Mouse (Mus musculus) neural tube, embryonic 11.5 days (tissue): Measurements from ENCODE around the gene Foxd1. TPM values are rescaled to one million over a fixed set of nuclear protein-coding genes. Genes with fewer than 3 reads are reported as not detected.

Experiments used
- ATAC-seq: fragments of 200-750 bp; cut with Nextera tagmentation; 2 replicates; pipeline ENCODE4 v1.8.0; 2017; ENCODE audit warnings: moderate number of reproducible peaks, mild to moderate bottlenecking, moderate TSS enrichment, moderate library complexity; ENCODE audit not compliant: insufficient read depth, low FRiP score, low TSS enrichment
- DNase-seq: peaks from one replicate; pipeline ENCODE4 v3.0.0-alpha.2; 2015; ENCODE audit warnings: low spot score
- H3K27ac ChIP-seq: fragments of 300-500 bp; sonication (generic); 2 replicates; pipeline ENCODE4 v1.5.1; 2014; ENCODE audit warnings: low read depth, mild to moderate bottlenecking, low read length
- H3K27me3 ChIP-seq: fragments of 300-500 bp; sonication (generic); 2 replicates; pipeline ENCODE4 v1.6.1; 2014; ENCODE audit warnings: mild to moderate bottlenecking, low read length, mixed read lengths; ENCODE audit not compliant: control insufficient read depth, insufficient read depth
- H3K36me3 ChIP-seq: fragments of 300-500 bp; sonication (generic); 2 replicates; pipeline ENCODE4 v1.6.1; 2014; ENCODE audit warnings: mild to moderate bottlenecking, low read length, moderate library complexity, mixed read lengths; ENCODE audit not compliant: control insufficient read depth, insufficient read depth
- H3K4me1 ChIP-seq: fragments of 300-500 bp; sonication (generic); 2 replicates; pipeline ENCODE4 v1.6.1; 2014; ENCODE audit warnings: low read length, mixed read lengths; ENCODE audit not compliant: control insufficient read depth, insufficient read depth
- H3K4me2 ChIP-seq: fragments of 300-500 bp; sonication (generic); 2 replicates; pipeline ENCODE4 v1.6.1; 2014; ENCODE audit warnings: low read depth, mild to moderate bottlenecking, moderate library complexity
- H3K4me3 ChIP-seq: fragments of 300-500 bp; sonication (generic); 2 replicates; pipeline ENCODE4 v1.5.1; 2014; ENCODE audit warnings: low read depth, low read length
- H3K9ac ChIP-seq: fragments of 300-500 bp; sonication (generic); 2 replicates; pipeline ENCODE4 v1.6.1; 2014; ENCODE audit warnings: mild to moderate bottlenecking, low read length
- H3K9me3 ChIP-seq: fragments of 300-500 bp; sonication (generic); 2 replicates; pipeline ENCODE4 v1.6.1; 2016; ENCODE audit warnings: low read length; ENCODE audit not compliant: control insufficient read depth
- WGBS: fragments of 180-500 bp; shearing (Covaris S2); extraction: QIAGEN DNeasy Blood & Tissue Kit; methylation state at CpG from one replicate; pipeline ENCODE4 v1.1.7; 2014; 5-methylcytosine and 5-hydroxymethylcytosine counted together
- polyA plus RNA-seq: library from polyadenylated mRNA; unstranded; fragments of >200 nt; fragmentation: Nextera tagmentation; extraction: Ambion mirVana; gene quantifications from 2 replicates; pipeline ENCODE4 v1.2.1, GENCODE M21; 2014

The Foxd1 gene
- polyA plus RNA-seq, 1 experiment from 2014 or later, result 5.5 TPM

DNA sequence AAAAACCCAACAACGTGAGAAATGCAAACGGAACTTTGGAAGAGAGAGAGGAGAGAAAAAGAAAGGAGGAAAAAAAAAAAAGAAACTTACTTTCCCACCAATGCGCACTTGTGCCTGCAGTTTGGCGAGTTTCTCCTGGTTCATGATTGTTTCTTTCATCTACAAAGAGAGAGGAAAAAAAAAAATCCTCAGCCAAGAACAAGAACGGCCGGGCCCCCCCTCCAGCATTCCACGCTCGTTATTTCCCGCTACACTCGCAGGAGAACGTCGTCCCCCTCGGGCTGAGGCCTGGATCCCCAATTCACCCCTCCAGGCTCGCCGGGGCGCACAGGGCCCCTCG, 37.9 kb upstream of the Foxd1 start:
- Histone ChIP-seq H3K4me3 (peak overlapping the region; percentile 100), H3K27ac (peak overlapping the region; percentile 84), H3K4me2 (peak overlapping the region; percentile 72), H3K36me3 (peaks cover 7% of the 10 kb centered on the region), H3K4me1 (peaks cover 4% of the 10 kb centered on the region; the same call in 1 of the 2 replicates), H3K9ac (peak overlapping the region; percentile 98), H3K27me3 (no peaks in the 10 kb centered on the region), H3K9me3 (no peaks in the 10 kb centered on the region)
- DNase-seq, result no peak
- ATAC-seq, result no peak
- under 1% methylated on average over 17 of the region's 17 CpGs for WGBS

DNA sequence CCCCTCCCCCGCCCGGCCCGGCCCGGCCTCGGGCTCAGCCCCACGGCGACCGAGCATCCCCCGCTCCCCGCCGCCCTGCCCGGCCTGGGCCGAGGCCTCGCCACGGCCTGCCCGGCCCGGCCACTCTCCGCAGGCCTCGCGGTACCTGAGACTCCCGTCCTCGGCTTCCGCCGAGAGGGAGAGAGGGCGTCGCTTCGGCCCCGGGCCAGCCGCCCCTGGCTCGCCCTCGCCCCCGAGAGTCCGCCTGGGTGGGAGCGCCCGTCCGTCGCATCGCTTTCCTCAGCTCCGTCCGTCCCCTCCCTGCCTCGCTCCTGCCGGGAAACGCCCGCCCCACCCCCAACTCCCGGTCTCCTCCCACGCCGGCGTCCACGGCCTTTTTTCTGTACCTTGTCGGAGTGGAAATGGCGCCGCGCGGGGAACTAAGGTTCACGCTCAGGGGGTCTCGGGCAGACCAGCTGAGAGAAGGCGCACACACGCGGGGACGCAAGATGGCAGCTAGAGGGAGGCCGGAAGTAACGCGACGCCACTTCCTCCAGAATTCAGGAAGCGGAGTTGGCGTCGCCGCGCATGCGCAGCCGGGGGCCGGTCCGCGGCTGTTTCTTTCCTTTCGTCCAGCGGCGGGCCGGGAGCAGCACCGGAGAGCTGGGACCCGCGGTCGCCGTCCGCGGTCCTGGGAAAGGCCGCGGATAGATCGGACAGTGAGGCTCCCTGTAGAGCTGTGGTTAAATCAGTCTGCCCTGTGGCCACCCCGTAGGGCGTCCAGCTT, 37.4 kb upstream of the Foxd1 start, which contains the start of gene Btf3:
Gene Btf3, minus strand, starts transcription at position 527 of the 766 bp plus-strand sequence.
- H3K9ac ChIP-seq, result peak within 1 kb of the TSS; percentile 98
- H3K4me2 ChIP-seq, result peak within 1 kb of the TSS; percentile 72
- no peaks in the 10 kb centered on the region for H3K27me3 ChIP-seq
- peaks cover 4% of the 10 kb centered on the region; the same call in 1 of the 2 replicates for H3K4me1 ChIP-seq
- peak; percentile 96 for DNase-seq
- H3K4me3 ChIP-seq, result peak within 1 kb of the TSS; percentile 100
- no peaks in the 10 kb centered on the region for H3K9me3 ChIP-seq
- WGBS, result under 1% methylated on average over 86 of the region's 90 CpGs
- peak; percentile 88 for ATAC-seq
- H3K27ac ChIP-seq, result peak within 1 kb of the TSS; percentile 84
- H3K36me3 ChIP-seq, result peaks cover 5% of the 10 kb centered on the region

DNA sequence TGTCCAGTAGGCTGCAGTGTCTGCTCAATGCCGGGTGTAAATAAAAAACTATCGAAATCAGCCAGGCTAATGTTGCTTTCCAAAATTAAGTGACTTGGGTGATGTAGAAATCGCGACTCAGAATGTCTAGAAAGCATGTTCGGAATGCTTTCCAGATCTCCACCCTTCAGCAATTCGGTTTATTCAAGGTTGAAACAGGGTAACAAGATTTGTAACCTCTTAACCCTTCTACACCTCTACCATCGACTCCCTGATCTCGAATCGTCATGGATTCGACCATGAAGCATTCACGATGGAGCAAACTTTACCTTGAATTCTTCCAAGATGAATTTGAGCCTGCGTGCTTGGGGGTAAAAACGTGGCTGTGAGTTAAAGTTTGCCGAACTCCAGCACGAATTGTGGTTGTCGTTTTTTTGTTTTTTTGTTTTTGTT, 36.8 kb upstream of the Foxd1 start:
- Histone ChIP-seq H3K4me3 (peak overlapping the region; percentile 100), H3K36me3 (peaks cover 1% of the 10 kb centered on the region; the same call in 1 of the 2 replicates), H3K4me2 (peak overlapping the region; percentile 54), H3K4me1 (peaks cover 4% of the 10 kb centered on the region; the same call in 1 of the 2 replicates), H3K27ac (peak overlapping the region; percentile 84), H3K27me3 (no peaks in the 10 kb centered on the region), H3K9me3 (no peaks in the 10 kb centered on the region), H3K9ac (peak overlapping the region; percentile 98)
- no peak for DNase-seq
- WGBS, result 3% methylated on average over 16 of the region's 16 CpGs
- no peak for ATAC-seq

DNA sequence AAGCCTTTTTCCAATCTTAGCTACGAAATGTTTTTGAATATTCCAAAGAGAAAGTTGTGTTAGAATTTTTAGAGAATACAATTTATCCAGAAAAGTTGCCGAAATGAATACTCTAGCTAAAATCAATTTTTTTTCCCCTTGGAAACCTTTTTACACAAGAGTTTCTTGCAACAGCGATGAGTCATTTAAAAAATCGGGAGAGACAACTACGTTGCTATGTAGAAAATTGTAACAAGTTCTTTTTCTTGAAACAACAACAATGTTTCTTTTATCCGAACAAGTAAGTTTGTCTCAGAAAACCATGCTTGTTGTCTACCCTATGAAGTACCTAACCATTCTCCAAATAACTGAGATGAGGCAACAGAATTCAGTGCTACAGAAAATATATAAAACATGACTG, 36.1 kb upstream of the Foxd1 start:
- WGBS, result 87% methylated on average over 6 of the region's 6 CpGs
- no peaks in the 10 kb centered on the region for H3K36me3 ChIP-seq
- H3K27ac ChIP-seq, result no peak overlapping the region
- no peaks in the 10 kb centered on the region for H3K27me3 ChIP-seq
- ATAC-seq, result no peak
- no peak overlapping the region; the same call in 1 of the 2 replicates for H3K4me2 ChIP-seq
- H3K4me3 ChIP-seq, result no peak overlapping the region
- H3K9me3 ChIP-seq, result no peaks in the 10 kb centered on the region
- no peak for DNase-seq
- H3K4me1 ChIP-seq, result peaks cover 4% of the 10 kb centered on the region; the same call in 1 of the 2 replicates
- no peak overlapping the region for H3K9ac ChIP-seq

DNA sequence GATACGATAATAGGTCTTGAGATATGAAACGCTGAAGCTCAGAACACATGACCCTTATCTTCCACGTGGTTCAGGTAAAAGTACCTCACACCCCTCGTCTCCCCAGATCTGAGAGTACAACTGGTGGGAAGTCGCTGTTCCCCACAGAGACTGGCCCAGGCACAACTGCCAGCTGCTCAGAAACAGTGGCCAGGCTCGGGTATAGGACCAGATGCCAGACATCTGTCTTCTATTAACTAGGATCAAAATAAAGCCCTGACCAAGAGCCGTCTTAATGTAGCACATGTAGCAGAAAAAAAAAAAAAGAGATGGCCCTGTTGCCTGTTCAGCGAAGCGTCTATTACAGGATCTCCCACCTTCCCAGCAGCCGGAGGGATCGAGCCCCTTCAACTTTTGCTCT, 29.0 kb upstream of the Foxd1 start:
- Histone ChIP-seq H3K4me1 (no peaks in the 10 kb centered on the region), H3K36me3 (no peaks in the 10 kb centered on the region), H3K27ac (no peak overlapping the region), H3K9me3 (no peaks in the 10 kb centered on the region), H3K4me2 (no peak overlapping the region), H3K4me3 (no peak overlapping the region), H3K9ac (no peak overlapping the region), H3K27me3 (no peaks in the 10 kb centered on the region)
- 70% methylated on average over 11 of the region's 11 CpGs for WGBS
- DNase-seq, result no peak
- ATAC-seq, result no peak

DNA sequence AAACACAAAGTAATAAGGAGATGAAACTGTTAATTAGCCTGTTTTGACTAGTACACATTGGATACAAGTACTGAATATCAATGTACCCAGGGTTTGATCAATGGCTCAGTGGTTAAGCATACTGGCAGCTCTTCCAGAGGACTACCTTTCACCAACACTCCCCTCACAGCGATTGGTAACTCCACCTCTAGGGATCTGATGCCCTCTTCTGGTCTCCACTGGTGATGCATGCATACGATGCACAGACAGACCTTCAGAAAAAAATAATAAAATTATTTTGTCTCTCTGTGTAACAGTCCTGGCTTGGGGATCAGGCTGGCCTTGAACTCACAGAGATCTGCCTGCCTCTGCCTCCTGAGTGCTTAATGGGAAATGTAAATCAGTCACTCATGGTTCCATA, 21.9 kb upstream of the Foxd1 start:
- no peak overlapping the region for H3K27ac ChIP-seq
- ATAC-seq, result no peak
- no peak overlapping the region for H3K4me2 ChIP-seq
- no peak overlapping the region for H3K9ac ChIP-seq
- H3K27me3 ChIP-seq, result no peaks in the 10 kb centered on the region
- no peaks in the 10 kb centered on the region for H3K9me3 ChIP-seq
- no peak for DNase-seq
- H3K4me1 ChIP-seq, result no peaks in the 10 kb centered on the region
- H3K36me3 ChIP-seq, result no peaks in the 10 kb centered on the region
- WGBS, result 57% methylated on average over 2 of the region's 2 CpGs
- no peak overlapping the region for H3K4me3 ChIP-seq

DNA sequence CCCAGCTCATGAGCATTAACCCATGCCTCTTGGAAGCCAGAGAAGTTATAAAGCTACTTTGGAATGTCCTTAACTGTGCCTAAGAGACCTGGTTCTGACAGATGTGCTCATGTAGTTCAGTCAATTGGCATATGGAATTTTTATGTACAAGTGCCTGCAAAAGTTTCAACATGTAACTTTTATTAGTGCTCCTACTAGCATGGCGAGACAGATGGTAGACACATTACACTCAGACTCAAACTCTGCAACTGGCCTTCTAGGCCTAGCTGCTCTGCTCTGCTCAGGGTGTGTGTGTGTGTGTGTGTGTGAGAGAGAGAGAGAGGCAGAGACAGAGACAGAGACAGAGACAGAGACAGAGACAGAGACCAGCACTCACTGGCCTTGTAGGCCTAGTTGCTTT, 17.8 kb upstream of the Foxd1 start:
- ATAC-seq, result no peak
- H3K9ac ChIP-seq, result no peak overlapping the region
- H3K4me3 ChIP-seq, result no peak overlapping the region
- no peak overlapping the region for H3K4me2 ChIP-seq
- DNase-seq, result no peak
- WGBS, result 77% methylated on average over 1 of the region's 1 CpGs
- no peaks in the 10 kb centered on the region for H3K27me3 ChIP-seq
- no peak overlapping the region for H3K27ac ChIP-seq
- no peaks in the 10 kb centered on the region for H3K4me1 ChIP-seq
- H3K36me3 ChIP-seq, result no peaks in the 10 kb centered on the region
- H3K9me3 ChIP-seq, result no peaks in the 10 kb centered on the region

DNA sequence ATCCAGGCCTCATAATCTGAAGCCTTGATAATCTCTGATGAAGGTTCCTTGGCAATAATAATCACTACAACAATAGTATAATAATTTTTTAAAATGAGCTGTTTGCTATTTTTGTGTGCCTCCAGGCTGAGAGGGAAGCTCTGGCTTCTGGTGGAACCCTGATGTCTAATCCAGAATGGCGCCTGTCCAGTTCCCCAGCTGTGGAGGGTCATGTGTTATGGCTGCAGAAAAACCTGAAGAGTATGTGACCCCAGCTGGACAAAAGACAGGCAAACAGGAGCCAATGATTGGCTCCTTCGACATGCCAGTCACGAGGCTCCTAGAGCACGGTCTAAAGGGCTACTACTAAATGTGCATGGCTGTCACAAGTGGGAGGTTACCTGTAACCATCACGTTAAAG, 13.5 kb upstream of the Foxd1 start:
- no peak for ATAC-seq
- H3K4me3 ChIP-seq, result no peak overlapping the region
- no peaks in the 10 kb centered on the region for H3K9me3 ChIP-seq
- 76% methylated on average over 5 of the region's 5 CpGs for WGBS
- no peak for DNase-seq
- no peaks in the 10 kb centered on the region for H3K27me3 ChIP-seq
- no peaks in the 10 kb centered on the region for H3K36me3 ChIP-seq
- no peak overlapping the region for H3K27ac ChIP-seq
- no peak overlapping the region for H3K4me2 ChIP-seq
- no peak overlapping the region for H3K9ac ChIP-seq
- no peaks in the 10 kb centered on the region for H3K4me1 ChIP-seq

DNA sequence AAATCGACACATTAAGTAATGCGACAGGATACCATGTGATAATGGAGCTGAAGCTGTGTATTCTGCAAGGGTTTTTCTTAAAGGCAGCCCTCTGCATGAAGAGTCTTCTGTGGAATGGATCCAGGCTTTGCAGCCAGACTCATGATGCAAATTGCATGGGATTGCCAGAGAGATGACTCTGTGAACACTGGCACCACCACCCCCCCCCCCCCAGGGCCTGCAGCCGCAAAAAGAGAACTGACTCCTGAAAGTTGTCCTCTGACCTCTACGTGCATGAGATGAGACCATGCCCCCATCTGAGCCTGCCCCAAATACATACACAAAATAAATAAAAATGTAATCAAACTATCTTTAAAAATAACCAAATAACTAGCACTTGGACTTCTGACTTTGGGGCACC, 4.6 kb upstream of the Foxd1 start:
- no peaks in the 10 kb centered on the region for H3K36me3 ChIP-seq
- H3K4me3 ChIP-seq, result no peak overlapping the region
- H3K9me3 ChIP-seq, result no peaks in the 10 kb centered on the region
- ATAC-seq (no peak), DNase-seq (no peak)
- H3K4me1 ChIP-seq, result no peaks in the 10 kb centered on the region
- peaks cover 46% of the 10 kb centered on the region for H3K27me3 ChIP-seq
- no peak overlapping the region for H3K9ac ChIP-seq
- H3K4me2 ChIP-seq, result no peak overlapping the region
- WGBS, result 90% methylated on average over 4 of the region's 4 CpGs
- H3K27ac ChIP-seq, result no peak overlapping the region
